Mouse (Mus musculus): Measurements from ENCODE around the gene Sptb. TPM values are rescaled to one million over a fixed set of nuclear protein-coding genes. Genes with fewer than 3 reads are reported as not detected.

Gene Sptb
- total RNA-seq, 2 experiments from 2014 or later, result 0.04 to 0.93 TPM

DNA sequence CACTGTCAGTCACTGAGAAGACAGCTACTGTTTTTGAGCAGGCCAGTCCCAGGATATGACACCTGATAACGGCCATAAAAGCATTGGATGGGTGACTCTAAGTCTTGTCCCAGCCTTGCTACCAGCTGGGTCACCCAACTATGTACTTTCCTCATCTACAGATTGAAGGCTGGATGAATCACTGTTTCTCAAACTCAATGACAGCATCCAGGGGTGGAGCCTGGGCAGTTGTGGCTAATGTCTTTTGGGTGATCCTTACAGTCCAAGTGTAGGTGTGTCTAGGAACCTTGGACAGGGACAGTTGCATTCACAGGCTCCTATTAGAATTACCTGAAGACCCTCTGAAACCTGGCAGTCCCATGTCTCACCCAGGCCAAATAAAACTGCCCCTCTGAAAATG is 130.5 kb downstream of the Sptb start:
- ATAC-seq (replicated peaks; ENCODE audit: poor library complexity, severe bottlenecking), result no peak

DNA sequence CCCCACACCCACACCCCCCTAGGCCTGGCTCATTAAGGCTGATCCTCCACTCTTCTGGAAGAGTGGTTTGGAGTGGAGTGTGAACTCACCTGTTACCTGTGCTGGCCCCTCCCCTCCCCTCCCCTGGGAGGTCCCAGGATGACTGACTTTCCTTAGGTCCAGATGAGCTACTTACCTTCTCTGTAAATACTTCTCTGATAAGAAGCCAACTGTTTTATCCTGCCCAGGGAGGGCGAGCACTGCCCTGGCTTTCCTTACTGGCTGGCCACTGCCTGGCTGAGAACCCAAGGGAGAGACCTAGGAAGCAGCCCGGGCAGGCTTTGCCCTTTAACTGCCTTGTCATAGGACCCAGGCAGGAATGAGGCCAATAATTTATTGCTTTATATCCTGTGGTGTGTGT is 131.9 kb downstream of the Sptb start:
- no peak for ATAC-seq (replicated peaks; ENCODE audit: poor library complexity, severe bottlenecking)

DNA sequence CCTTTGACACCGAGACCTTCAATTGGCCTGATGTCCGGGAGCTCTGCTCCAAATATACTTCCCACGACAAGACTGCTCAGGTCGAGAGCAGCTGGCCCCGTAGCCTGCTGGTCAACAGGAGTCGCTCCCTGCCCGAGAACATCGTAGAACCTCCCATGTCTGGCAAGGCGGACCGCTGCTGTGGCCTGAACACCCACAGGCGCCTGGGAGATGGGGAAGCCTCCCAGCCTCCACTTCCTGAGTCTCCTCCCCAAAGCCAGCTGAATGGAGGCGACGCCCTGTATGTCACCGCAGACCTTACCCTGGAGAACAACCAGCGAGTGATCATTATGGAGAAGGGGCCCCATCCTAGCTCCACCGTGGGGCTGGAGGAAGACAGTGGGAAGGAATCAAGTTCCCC is 132.5 kb downstream of the Sptb start:
- no peak for ATAC-seq (replicated peaks; ENCODE audit: poor library complexity, severe bottlenecking)

DNA sequence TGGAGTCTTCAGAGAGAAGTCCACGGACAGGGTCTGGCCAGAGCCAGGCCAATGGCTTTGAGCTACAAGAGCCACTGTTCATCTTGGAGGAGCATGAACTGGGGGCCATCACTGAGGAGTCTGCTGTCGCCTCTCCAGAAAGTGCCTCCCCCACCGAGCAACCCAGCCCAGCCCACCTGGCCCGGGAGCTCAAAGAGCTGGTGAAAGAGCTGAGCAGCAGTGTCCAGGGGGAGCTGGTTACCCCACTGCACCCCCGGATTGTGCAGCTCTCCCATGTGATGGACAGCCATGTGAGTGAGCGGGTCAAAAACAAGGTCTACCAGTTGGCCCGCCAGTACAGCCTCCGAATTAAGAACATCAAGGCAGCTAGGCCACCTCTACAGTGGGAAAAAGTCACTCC is 133.5 kb downstream of the Sptb start:
- no peak for ATAC-seq (replicated peaks; ENCODE audit: poor library complexity, severe bottlenecking)

DNA sequence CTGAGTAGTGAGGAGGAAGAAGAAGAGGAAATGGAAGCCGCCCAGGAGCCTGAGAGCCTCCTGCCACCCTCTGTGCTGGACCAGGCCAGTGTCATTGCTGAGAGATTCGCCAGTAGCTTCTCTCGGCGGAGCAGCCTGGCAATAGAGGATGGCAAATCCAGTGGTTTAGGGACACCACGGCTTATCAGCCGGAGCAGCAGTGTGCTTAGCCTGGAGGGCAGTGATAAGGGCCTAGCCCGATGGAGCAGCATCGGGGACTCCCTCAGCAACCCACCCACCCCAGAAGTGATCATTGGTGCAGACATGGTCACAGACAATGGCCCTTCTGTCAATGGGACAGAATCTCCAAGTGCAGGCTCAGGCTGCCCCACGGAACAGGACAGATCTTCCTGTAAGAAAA is 134.3 kb downstream of the Sptb start:
- ATAC-seq (replicated peaks; ENCODE audit: poor library complexity, severe bottlenecking), result no peak

DNA sequence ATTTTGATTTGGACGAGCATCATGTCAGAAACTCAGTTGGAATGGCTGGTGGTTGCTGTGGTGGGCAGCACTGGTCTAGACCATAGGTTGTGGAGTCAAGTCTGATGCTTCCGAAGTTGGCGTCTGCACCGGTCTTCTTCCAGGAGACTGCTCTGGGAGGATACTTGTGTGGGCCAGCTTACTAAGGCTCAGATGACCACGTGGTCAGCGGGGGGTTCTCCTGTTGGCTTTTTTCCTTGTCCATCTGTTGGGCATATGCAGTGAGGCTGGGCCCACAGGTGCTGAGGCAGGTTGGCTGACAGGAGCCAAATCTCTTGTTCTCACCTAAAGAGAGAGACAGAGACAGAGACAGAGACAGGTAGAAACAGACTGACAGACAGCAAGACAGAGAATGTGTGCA is 135.5 kb downstream of the Sptb start:
- ATAC-seq (replicated peaks; ENCODE audit: poor library complexity, severe bottlenecking), result no peak

DNA sequence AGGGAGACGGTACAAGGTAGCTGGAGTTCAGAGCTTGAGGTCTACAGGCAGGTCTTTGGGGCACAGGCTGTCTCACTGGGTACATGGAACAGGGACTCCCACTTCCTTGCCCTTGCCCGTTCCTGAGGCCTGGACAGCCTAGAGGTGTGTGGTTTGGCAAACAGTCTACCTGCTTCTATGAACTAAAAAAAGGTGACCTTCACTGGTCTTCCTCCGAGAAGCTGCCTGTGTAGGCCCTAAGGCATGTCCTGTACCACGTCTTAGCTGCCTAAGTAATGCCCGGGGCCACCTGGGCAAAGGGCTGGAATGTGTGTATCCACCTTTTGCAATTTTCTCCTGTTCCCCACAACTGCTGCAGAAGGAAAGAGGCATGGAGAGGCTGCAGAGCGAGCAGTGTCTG is 137.0 kb downstream of the Sptb start:
- no peak for ATAC-seq (replicated peaks; ENCODE audit: poor library complexity, severe bottlenecking)

DNA sequence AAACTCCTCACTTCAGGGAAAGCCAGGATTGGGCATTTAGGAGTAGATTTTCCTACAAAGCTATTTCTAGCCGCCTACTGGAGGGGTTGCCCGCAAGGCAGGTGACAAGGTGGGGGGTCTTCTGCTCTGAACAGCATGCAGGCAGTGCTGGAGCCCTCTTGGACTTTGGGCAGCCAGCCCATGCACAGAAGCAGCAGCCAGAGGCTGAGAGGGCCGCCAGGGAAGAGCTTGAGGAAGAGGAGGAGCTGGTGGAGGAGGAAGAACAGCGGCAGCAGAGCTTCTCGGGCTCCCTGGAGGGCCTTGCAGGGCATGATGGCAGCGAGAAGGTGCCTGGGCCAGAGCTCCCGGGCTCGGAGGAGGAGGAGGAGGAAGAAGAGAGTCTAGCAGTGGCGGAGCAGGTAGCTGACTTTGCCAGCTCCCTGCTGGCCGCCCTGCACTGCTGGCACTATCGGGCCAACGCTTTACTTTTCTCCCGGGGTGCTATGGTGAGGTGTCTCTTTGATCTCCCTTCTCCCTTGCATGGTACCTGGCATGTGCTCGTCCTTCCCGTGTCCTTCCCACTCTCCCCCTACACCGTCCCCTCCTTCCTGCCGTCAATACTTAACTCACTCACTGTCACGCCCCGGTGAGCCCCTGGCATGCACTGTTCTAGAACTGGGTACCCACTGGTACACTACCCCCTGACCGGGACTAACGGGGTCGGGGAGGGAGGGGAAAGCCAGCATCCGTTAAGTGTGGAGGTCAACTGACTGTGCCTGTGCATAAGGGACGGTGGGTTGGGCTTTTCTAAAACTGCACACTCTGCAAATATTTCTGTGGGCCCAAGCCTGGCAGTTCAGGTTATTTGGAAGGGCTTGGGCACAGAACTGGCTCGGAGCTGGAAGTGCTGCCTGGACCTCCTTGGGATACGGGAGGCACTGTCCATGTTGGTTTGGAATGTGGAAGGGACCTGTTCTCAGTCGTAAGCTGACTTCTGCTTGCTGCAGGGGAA is 137.8 kb downstream of the Sptb start:
- no peak for ATAC-seq (replicated peaks; ENCODE audit: poor library complexity, severe bottlenecking)

DNA sequence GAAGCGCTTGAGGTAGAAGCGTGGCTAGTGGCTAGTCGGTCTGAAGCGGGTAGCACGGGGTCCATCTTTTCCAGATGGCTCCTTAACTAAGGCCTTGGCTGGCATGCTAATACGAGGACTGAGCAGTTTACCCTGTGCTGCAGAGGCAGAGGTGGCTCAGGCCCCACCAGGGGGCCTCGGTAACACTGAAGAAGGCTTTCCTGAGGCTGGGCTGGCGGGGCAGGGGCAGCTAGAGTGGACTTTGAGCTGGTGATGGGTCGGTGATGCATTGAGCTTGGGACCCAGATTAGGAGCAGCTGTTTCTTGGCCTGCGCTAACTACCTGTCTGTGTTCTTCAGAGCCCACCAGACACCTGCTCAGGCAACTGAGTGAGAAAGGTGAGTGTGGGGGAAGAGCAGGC is 139.1 kb downstream of the Sptb start:
- no peak for ATAC-seq (replicated peaks; ENCODE audit: poor library complexity, severe bottlenecking)

DNA sequence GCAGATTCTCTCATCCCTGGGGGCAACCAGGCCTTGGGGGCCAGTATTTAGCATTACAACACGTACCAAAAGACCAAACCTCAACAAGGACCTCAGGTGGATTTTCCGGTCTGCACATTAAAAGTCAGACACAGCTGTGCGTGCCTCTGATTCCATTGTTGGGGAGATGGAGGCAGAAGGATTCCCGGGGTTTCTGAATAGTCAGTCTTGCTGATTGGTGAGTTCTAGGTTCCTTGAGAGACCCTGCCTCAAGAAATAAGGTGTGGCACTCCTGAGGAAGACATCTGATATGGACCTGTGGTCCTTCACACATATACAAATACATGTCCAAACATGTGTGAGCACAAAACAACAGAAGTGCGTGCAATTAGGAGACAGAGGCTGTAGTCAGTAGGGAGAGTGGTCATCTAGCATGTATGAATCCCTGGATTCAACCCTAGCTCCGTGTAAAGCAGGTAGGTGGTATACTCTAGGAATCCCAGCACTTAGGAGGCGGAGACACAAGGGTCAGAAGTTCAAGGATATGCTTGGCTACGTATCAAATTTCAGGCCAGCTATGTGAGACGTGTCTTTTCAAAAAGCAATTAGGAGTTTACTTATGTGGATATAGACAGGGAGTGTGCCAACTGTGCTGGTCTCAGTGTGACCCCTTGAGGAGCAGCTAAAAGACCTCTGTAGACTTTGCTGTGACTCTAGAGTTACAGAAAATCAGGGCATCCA is 140.0 kb downstream of the Sptb start:
- ATAC-seq (replicated peaks; ENCODE audit: poor library complexity, severe bottlenecking), result no peak

DNA sequence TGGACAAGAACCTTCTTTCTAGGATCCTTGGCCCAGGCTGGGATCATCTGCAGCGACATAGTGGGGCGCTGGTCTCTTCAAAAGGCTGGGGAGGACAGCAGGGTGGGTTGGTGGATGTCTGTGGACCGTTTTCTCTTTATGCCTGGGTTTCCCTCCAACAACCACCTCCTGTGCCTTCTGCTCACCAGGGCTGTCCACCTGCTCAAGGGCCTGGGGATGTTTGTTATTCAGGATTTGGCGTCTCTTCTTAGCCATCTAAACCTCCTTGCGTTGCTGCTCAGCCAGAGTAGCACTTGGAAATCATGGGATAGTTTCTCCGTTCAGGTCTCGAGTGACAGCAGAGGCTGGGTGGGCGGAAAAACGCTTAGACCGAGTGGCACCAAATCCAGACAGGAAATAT is 144.1 kb downstream of the Sptb start:
- no peak for ATAC-seq (replicated peaks; ENCODE audit: poor library complexity, severe bottlenecking)

DNA sequence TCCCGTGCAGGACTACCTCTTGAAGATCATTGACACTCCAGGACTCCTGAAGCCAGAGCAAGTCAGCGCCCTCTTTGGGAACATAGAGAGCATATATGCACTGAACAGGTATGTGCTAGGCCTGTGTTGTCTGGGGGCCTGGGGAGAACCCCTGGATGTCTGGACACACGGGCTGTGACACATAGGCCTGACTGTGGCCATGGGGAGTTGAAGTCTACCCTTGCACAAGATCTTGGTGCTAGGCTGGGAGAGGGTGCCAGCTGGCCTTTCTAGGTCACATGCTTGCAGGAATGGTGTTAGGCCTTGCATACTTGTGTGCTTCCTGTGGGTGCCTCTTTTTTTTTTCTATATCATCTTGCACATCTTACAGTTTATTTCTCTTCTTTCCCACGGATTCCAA is 148.2 kb downstream of the Sptb start:
- ATAC-seq (replicated peaks; ENCODE audit: poor library complexity, severe bottlenecking), result no peak

DNA sequence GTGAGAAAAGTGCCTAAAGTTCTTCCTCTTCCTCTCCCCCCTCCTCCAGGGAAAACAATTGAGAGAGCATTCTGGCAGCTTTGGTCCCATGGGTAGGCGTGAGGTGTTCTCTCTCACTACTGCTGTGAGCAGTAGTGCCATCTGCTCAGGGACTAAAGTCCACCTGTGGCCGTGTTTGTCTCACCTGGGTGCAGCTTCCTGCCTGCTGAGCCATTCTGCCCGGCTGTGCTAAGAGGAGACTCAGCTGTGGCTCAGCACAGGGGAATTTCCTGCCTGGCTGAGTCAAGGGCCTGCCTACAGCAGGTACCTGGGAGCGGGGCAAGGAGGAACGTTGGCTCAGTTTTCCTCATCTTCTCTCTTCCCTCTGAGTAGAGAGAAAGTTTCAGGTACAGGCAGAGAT is 152.1 kb downstream of the Sptb start:
- ATAC-seq (replicated peaks; ENCODE audit: poor library complexity, severe bottlenecking), result no peak

DNA sequence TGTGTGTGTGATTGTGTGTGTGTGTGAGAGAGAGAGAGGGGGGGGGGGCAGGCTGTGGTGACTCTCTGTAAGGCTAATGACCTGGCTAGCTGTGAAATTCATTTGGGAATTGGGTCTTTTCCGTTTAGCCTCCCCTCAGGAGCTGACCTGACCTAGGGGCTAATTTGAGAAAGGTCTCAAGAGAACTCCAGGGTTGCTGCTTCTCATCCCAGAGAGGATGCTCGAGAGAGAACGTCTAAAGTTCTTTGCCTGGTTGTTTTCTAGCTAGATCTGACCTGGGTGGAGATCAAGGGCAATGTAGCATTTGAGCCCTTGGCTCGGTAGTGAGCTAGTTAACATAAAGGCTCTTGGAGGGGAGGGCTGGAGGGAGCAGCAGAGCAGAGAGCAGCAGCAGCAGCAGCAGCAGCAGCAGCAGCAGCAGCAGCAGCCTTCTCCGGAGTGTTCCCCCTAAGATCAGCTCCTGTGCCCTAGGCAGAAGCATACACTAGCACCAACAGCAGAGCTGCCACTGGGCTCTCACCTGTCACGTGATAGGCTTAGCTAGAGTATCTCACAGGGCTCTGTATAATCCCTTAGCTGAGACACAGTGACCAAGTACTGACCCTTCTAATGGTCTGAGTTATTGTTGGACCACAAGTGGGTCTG is 153.5 kb downstream of the Sptb start:
- no peak for ATAC-seq (replicated peaks; ENCODE audit: poor library complexity, severe bottlenecking)

DNA sequence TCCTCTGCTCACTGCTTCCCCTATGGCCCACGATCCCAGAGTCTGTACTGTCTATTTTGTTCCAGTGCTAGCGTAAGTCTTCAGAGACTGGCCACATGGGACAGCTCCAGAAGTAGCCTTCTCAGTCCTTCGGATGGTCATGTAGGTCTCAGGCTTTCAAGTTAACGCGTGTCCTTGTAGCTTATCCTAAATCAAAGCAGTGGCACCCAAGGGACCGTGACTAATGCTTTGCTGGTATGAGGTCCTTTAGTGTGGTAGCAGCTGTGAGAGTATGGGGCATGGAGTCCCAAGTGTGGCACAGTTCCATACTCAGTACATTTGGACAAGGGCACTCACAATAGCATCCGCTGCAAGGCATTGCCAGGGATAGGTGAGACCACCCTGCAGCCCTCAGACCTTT is 154.2 kb downstream of the Sptb start:
- no peak for ATAC-seq (replicated peaks; ENCODE audit: poor library complexity, severe bottlenecking)

DNA sequence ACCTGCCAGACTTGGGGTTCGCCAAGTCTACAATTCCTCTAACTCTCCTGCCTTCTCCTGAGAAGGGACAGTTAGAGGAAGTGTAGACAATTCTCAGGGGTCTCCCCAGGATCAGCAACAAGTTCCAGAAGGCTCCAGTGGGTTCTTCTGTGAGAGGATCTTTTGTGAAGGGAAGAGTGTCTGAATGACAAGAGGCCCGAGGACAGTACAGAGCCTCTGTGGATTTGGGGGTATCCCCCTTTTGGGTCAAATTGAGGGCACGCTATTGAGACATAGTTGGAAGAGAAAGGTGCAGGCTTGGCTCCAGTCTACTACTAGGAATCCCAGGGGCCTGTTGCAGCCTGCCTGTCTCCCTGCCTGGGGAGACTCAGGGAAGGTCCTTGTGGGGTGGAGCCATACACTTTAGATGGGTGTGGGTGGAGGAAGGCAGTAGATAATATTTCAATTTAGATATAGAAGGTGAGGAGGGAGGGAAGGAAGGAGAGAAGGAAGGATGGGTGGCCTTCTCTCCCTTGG is 155.4 kb downstream of the Sptb start:
- ATAC-seq (replicated peaks; ENCODE audit: poor library complexity, severe bottlenecking), result no peak

DNA sequence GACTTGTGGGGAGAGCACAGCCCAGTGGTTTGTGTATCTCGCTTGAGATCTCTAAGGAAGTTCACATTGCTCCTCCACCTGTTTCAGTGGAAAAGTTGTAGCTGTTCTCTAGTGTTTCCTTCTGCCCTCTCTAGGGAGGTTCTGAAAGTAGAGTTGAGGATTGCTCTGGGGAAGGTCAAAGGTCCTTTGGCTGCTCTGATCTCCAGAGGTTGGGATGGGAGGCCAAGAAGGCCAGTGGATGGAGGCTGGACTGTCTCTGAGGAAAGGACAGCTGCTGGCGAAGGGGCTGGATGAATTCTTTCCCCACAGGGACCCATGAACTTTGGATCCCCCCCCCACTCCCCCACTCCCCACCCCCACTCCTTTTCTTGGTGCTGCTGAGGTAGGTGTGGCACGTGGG is 156.0 kb downstream of the Sptb start:
- ATAC-seq (replicated peaks; ENCODE audit: poor library complexity, severe bottlenecking), result no peak

DNA sequence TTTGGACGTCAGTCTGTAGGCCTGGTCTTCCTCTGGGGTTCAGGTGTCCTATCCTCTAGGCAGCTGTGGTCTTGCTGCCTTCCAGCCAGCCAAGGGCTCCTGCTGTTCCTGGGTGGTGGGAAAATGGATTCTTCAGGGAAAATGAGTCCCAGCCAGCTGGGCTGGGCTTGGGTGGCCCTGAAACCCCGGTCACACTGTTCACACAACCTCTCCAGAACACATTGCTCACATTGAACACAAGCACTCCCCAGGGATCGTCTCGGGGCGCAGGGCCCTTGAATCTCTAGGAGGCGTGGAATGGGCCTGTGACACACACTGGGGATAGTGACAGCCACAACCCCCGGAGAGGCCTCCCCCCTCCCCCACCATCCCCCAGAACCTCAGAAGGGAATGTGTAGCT is 156.4 kb downstream of the Sptb start:
- no peak for ATAC-seq (replicated peaks; ENCODE audit: poor library complexity, severe bottlenecking)

DNA sequence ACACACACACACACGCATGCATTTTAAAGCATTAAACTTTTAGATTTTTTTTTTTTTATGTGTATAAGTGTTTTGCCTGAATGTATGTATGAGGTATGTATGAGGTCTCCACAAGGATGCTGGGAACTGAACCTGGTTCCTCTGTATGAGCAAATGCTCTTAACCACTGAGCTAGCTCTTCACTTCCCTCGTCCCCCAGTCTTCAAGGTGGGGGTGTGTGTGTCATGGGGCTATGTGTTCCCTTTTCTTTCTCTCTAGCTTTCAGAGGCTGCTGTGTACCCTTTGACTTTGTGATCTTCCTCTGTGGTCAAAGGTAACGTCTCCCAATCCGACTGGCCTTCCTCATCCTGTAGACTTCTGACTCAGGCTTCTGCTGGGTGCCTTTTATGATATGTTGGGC is 157.4 kb downstream of the Sptb start:
- ATAC-seq (replicated peaks; ENCODE audit: poor library complexity, severe bottlenecking), result peak; percentile 83

DNA sequence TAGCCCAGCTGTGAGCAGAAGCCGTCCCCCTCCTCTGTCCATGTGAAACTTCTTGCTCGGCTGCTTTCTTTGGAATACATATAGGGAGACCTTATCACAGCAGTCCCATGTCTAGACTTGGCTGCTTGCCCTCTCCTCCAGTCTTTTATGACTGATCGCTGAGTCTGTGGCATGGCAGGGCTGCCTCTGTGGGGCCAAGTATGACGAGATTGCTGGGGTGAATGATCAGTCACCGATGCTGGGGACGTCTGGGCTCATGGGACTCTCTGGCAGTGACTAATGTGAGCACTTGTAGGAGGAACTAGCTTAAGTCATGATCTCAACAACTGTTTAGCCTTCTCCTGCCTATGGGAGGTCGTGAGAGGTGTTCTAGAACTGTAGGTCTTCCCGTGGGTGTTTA is 158.0 kb downstream of the Sptb start:
- ATAC-seq (replicated peaks; ENCODE audit: poor library complexity, severe bottlenecking), result peak; percentile 38

DNA sequence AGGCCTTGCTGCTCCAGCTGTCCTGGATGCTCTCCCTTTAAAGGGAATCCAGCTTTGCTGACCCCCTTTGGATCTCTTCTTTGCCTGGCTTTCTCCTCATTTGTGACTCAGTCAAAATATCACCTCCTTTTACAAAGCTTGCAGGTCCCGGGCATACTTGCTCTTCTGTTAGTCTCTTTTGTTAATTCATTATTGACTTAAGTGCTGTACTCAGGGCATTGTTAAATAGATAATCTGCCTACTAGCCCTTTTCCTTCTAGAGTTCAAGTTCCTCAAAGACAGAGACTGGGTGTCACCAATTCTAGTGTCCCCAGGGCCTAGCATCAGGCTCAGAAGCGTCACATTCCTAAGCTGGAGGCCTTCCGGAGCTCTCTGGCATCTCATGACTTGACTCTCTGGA is 161.1 kb downstream of the Sptb start:
- no peak for ATAC-seq (replicated peaks; ENCODE audit: poor library complexity, severe bottlenecking)

Data from granulocyte monocyte progenitor cell, adult 5-6 weeks (primary cell).